Mouse (Mus musculus) CH12.LX (cell line): ENCODE data around the gene Ghdc.

Experiments
- EP300 ChIP-seq: IDR thresholded peaks from 2 replicates; pipeline ENCODE4 v1.6.1; 2011; ENCODE audit warnings: low read length, improper control_type of control experiment
- HCFC1 ChIP-seq: IDR thresholded peaks from 2 replicates; pipeline ENCODE4 v1.6.1; 2012; ENCODE audit warnings: low read depth, mild to moderate bottlenecking, inconsistent platforms, low read length, improper control_type of control experiment
- USF2 ChIP-seq: conservative IDR thresholded peaks from 2 replicates; pipeline ENCODE4 v1.6.1; 2011; ENCODE audit warnings: low read depth, low read length, improper control_type of control experiment
- ZC3H11A ChIP-seq: IDR thresholded peaks from 2 replicates; pipeline ENCODE4 v1.6.1; 2012; ENCODE audit warnings: low read depth, mild to moderate bottlenecking, inconsistent platforms, low read length, improper control_type of control experiment
- ZMIZ1 ChIP-seq: IDR thresholded peaks from 2 replicates; pipeline ENCODE4 v1.6.1; 2012; ENCODE audit warnings: low read depth, mild to moderate bottlenecking, inconsistent platforms, low read length, improper control_type of control experiment

DNA sequence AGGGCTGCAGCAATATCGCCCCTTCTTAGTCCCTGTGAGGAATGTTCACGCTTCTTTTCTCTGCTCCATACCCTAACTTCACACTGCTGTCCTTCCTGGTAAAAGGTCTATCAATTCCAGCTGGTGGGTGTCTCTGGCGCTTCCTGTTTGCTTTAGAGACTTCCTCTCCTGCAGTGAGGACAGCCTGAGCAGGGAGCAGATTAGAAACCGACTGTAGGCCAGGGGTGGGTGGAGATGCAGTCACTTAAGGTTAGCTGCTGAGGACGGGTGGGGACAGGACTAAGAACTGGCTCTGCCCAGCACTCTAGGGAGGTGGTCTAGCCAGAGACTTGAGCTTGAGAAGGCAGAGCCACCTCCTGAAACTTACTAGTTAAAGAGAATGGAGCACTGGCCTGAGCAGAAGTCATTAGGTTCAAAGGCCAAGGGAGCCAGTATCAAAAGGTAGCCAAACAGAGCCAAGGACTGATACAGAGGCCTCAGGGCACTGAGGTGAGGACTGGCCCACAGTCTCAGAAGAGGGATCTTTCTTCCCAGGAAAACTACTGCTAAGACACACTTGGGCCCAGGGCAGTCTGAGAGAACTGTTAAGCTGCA is 45.7 kb downstream of the Ghdc start:
- TF ChIP-seq HCFC1: no peak
- TF ChIP-seq ZC3H11A: no peak
- TF ChIP-seq ZMIZ1: no peak
- no peak for TF ChIP-seq USF2
- no peak for TF ChIP-seq EP300
